Mouse (Mus musculus): Measurements from ENCODE around the gene Megf11. TPM values are rescaled to one million over a fixed set of nuclear protein-coding genes. Genes with fewer than 3 reads are reported as not detected.

Gene Megf11
- polyA plus RNA-seq, 1 experiment from 2014 or later = 1.0 TPM

GRCm38 (mm10) chr9:64504456-64504855 lies 119.0 kb downstream of the Megf11 start:
- 80% methylated on average over 3 of the region's 3 CpGs for WGBS
- Histone ChIP-seq H3K27ac (no peak overlapping the region), H3K27me3 (no peaks in the 10 kb centered on the region), H3K4me1 (no peaks in the 10 kb centered on the region), H3K36me3 (no peaks in the 10 kb centered on the region), H3K9ac (no peak overlapping the region), H3K9me3 (no peaks in the 10 kb centered on the region), H3K4me2 (no peak overlapping the region), H3K4me3 (no peak overlapping the region)
- ATAC-seq (ENCODE audit: borderline replicate concordance, extremely low read depth, low FRiP score, low TSS enrichment) = no peak

GRCm38 (mm10) chr9:64504921-64505320 lies 119.5 kb downstream of the Megf11 start:
- 74% methylated on average over 8 of the region's 8 CpGs for WGBS
- Histone ChIP-seq H3K9ac (no peak overlapping the region), H3K4me2 (no peak overlapping the region), H3K4me3 (no peak overlapping the region), H3K9me3 (no peaks in the 10 kb centered on the region), H3K27me3 (no peaks in the 10 kb centered on the region), H3K27ac (no peak overlapping the region), H3K4me1 (no peaks in the 10 kb centered on the region), H3K36me3 (no peaks in the 10 kb centered on the region)
- no peak for ATAC-seq (ENCODE audit: borderline replicate concordance, extremely low read depth, low FRiP score, low TSS enrichment)

GRCm38 (mm10) chr9:64506440-64507206 lies 121.2 kb downstream of the Megf11 start:
- no peak for ATAC-seq (ENCODE audit: borderline replicate concordance, extremely low read depth, low FRiP score, low TSS enrichment)
- Histone ChIP-seq H3K4me3 (no peak overlapping the region), H3K4me1 (no peaks in the 10 kb centered on the region), H3K4me2 (no peak overlapping the region), H3K27me3 (no peaks in the 10 kb centered on the region), H3K9me3 (no peaks in the 10 kb centered on the region), H3K27ac (no peak overlapping the region), H3K9ac (no peak overlapping the region), H3K36me3 (no peaks in the 10 kb centered on the region)
- WGBS = 59% methylated on average over 11 of the region's 11 CpGs

- Histone ChIP-seq H3K9ac (no peak overlapping the region), H3K27ac (no peak overlapping the region), H3K36me3 (no peaks in the 10 kb centered on the region), H3K4me1 (no peaks in the 10 kb centered on the region), H3K9me3 (no peaks in the 10 kb centered on the region), H3K4me2 (no peak overlapping the region), H3K27me3 (no peaks in the 10 kb centered on the region), H3K4me3 (no peak overlapping the region)
- ATAC-seq (ENCODE audit: borderline replicate concordance, extremely low read depth, low FRiP score, low TSS enrichment) = no peak
- 45% methylated on average over 6 of the region's 6 CpGs for WGBS
Observed at GRCm38 (mm10) chr9:64507207-64507517, 121.7 kb downstream of the Megf11 start.

- no peak overlapping the region for H3K27ac ChIP-seq
- no peaks in the 10 kb centered on the region for H3K4me1 ChIP-seq
- H3K4me3 ChIP-seq = no peak overlapping the region
- H3K4me2 ChIP-seq = no peak overlapping the region
- H3K9ac ChIP-seq = no peak overlapping the region
- no peak for ATAC-seq (ENCODE audit: borderline replicate concordance, extremely low read depth, low FRiP score, low TSS enrichment)
- no peaks in the 10 kb centered on the region for H3K27me3 ChIP-seq
- H3K9me3 ChIP-seq = no peaks in the 10 kb centered on the region
- 46% methylated on average over 7 of the region's 7 CpGs for WGBS
- no peaks in the 10 kb centered on the region for H3K36me3 ChIP-seq
Observed at GRCm38 (mm10) chr9:64507995-64508394, 122.6 kb downstream of the Megf11 start.

GRCm38 (mm10) chr9:64514826-64515225 lies 129.4 kb downstream of the Megf11 start:
- Histone ChIP-seq H3K36me3 (no peaks in the 10 kb centered on the region), H3K4me2 (no peak overlapping the region), H3K9ac (no peak overlapping the region), H3K27ac (no peak overlapping the region), H3K4me3 (no peak overlapping the region), H3K9me3 (no peaks in the 10 kb centered on the region), H3K27me3 (no peaks in the 10 kb centered on the region), H3K4me1 (no peaks in the 10 kb centered on the region)
- ATAC-seq (ENCODE audit: borderline replicate concordance, extremely low read depth, low FRiP score, low TSS enrichment) = no peak
- WGBS = 54% methylated on average over 6 of the region's 6 CpGs

- H3K36me3 ChIP-seq = no peaks in the 10 kb centered on the region
- H3K27me3 ChIP-seq = no peaks in the 10 kb centered on the region
- H3K9ac ChIP-seq = no peak overlapping the region
- ATAC-seq (ENCODE audit: borderline replicate concordance, extremely low read depth, low FRiP score, low TSS enrichment) = no peak
- H3K4me1 ChIP-seq = no peaks in the 10 kb centered on the region
- H3K4me3 ChIP-seq = no peak overlapping the region
- no peak overlapping the region for H3K4me2 ChIP-seq
- no peak overlapping the region for H3K27ac ChIP-seq
- no peaks in the 10 kb centered on the region for H3K9me3 ChIP-seq
- WGBS = 47% methylated on average over 12 of the region's 12 CpGs
Observed at GRCm38 (mm10) chr9:64519921-64520746, 134.7 kb downstream of the Megf11 start.

GRCm38 (mm10) chr9:64520747-64521283 lies 135.4 kb downstream of the Megf11 start:
- Histone ChIP-seq H3K27me3 (no peaks in the 10 kb centered on the region), H3K27ac (no peak overlapping the region), H3K4me1 (no peaks in the 10 kb centered on the region), H3K36me3 (no peaks in the 10 kb centered on the region), H3K4me2 (no peak overlapping the region), H3K4me3 (no peak overlapping the region), H3K9ac (no peak overlapping the region), H3K9me3 (no peaks in the 10 kb centered on the region)
- 61% methylated on average over 4 of the region's 4 CpGs for WGBS
- ATAC-seq (ENCODE audit: borderline replicate concordance, extremely low read depth, low FRiP score, low TSS enrichment) = no peak

- 51% methylated on average over 21 of the region's 21 CpGs for WGBS
- no peaks in the 10 kb centered on the region for H3K4me1 ChIP-seq
- ATAC-seq (ENCODE audit: borderline replicate concordance, extremely low read depth, low FRiP score, low TSS enrichment) = no peak
- no peaks in the 10 kb centered on the region for H3K27me3 ChIP-seq
- H3K4me2 ChIP-seq = no peak overlapping the region
- no peaks in the 10 kb centered on the region for H3K9me3 ChIP-seq
- no peak overlapping the region for H3K4me3 ChIP-seq
- no peak overlapping the region for H3K9ac ChIP-seq
- H3K36me3 ChIP-seq = no peaks in the 10 kb centered on the region
- no peak overlapping the region for H3K27ac ChIP-seq
Observed at GRCm38 (mm10) chr9:64523264-64524045, 138.0 kb downstream of the Megf11 start.

- no peaks in the 10 kb centered on the region for H3K36me3 ChIP-seq
- H3K9ac ChIP-seq = no peak overlapping the region
- H3K4me2 ChIP-seq = no peak overlapping the region
- no peak for ATAC-seq (ENCODE audit: borderline replicate concordance, extremely low read depth, low FRiP score, low TSS enrichment)
- no peak overlapping the region for H3K4me3 ChIP-seq
- H3K4me1 ChIP-seq = no peaks in the 10 kb centered on the region
- H3K27ac ChIP-seq = no peak overlapping the region
- H3K9me3 ChIP-seq = no peaks in the 10 kb centered on the region
- H3K27me3 ChIP-seq = no peaks in the 10 kb centered on the region
- 86% methylated on average over 7 of the region's 7 CpGs for WGBS
Observed at GRCm38 (mm10) chr9:64528061-64528460, 142.6 kb downstream of the Megf11 start.

GRCm38 (mm10) chr9:64528595-64528994 lies 143.2 kb downstream of the Megf11 start:
- 57% methylated on average over 2 of the region's 2 CpGs for WGBS
- Histone ChIP-seq H3K27ac (no peak overlapping the region), H3K9me3 (no peaks in the 10 kb centered on the region)

More at GRCm38 (mm10) chr9:64528595-64528994, 143.2 kb downstream of the Megf11 start:
- ATAC-seq (ENCODE audit: borderline replicate concordance, extremely low read depth, low FRiP score, low TSS enrichment) = no peak
- Histone ChIP-seq H3K9ac (no peak overlapping the region), H3K36me3 (no peaks in the 10 kb centered on the region), H3K27me3 (no peaks in the 10 kb centered on the region), H3K4me1 (no peaks in the 10 kb centered on the region), H3K4me3 (no peak overlapping the region), H3K4me2 (no peak overlapping the region)
